Mouse (Mus musculus) heart, postnatal 36 days (tissue): ENCODE data around the gene Tubb3. TPM values are rescaled to one million over a fixed set of nuclear protein-coding genes. Genes with fewer than 3 reads are reported as not detected.
A peak's percentile ranks its signal among the peaks of the same experiment; 100 is the strongest.
"Not testable (repeated sequence)": the region's sequence is repeated elsewhere in the genome, so short reads cannot be mapped to it uniquely, and the experiment has no call there.

Experiments
- DNase-seq, 2 experiments: peaks; one replicate each; pipeline ENCODE4 v3.0.0; 2021 to 2022
- intact Hi-C: fragments of 180-260 bp; cut with DNase I; formaldehyde crosslinking; loops from one replicate; pipeline ENCODE4 v1.15.1; 2025
- total RNA-seq, 2 experiments: library from RNA; stranded (reverse); gene quantifications; 2 replicates each; pipeline ENCODE4 v1.2.3; 2021

Tubb3 gene
- total RNA-seq, 2 experiments from 2014 or later, result 0.72 TPM; not detected in 1

DNA sequence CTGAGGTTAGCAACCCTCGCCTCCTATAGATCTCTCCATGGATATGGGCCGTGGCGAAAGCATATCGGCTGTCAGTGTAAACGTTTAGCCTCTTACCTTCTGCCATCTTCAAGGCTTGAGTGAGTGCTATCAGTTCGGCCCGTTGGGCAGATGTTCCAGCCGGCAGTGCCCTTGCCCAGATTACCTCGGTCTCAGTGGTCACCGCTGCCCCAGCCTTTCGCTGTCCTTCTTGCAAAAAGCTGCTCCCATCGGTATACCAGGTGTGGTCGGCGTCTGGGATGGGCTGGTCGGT is 18.4 kb downstream of the Tubb3 start:
- intact Hi-C loops, DNase-seq: not testable (repeated sequence)

DNA sequence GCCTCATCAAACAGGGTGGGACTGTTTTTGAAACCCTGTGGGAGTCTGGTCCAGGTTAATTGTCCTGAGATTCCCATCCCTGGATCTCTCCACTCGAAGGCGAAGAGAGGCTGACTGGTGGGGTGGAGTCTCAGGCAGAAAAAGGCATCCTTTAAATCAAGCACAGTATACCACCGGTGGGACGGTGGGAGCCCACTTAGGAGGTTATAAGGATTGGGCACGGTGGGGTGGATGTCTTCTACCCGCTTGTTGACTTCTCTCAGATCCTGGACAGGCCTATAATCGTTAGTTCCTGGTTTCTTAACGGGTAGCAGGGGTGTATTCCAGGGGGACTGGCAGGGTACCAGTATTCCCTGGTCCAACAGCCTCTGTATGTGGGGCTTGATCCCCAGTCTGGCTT is 19.7 kb downstream of the Tubb3 start:
- DNase-seq, intact Hi-C loops: not testable (repeated sequence)

DNA sequence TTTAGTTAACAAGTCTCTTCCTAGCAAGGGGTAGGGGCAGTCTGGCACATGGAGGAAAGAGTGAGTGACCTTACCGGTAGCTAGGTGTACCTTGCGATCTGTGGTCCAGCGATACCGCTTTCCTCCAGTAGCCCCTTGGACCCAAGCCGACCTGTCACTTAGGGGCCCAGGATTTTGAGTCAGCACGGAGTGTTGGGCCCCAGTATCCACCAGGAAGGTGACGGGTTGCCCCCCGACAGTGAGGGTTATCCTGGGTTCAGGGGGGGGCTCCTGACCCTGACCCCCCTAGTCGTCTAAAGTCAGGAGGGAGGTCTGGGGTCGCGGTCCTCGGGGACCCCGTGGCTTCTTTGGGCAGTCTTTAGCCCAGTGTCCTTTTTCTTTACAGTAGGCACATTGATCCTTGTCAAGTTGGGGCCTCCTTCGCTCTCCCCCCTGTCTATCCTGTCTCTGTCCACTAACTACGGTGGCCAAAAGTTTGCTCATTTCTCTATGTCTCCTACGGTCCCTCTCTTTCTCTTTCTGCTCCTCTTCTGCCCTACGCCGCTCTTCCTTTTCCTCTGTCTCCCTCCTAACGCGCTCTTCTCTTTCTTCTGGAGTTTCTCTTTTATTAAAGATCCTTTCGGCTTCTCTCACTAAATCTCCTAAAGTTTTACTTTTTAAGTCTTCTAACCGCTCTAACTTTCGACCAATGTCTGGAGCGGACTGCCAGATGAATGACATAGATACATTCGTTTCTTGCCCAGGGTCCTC is 20.6 kb downstream of the Tubb3 start:
- intact Hi-C loops, result no loop called here
- DNase-seq, result no peak

DNA sequence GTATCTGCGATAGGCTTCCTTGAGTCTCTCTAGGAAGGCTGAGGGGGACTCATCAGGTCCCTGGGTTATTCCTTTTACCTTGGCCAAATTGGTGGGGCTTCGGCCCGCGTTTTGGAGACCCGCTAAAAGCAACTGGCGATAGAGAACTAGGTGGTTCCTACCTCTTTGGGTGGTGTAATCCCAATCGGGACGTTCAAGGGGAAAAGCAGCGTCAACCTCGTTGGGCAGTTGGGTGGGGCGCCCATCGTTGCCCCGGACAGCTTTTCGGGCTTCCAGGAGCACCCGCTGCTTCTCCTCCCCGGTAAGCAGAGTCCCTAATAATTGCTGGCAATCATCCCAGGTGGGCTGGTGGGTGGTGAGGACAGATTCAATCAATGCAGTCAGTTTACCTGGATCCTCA is 21.2 kb downstream of the Tubb3 start:
- intact Hi-C loops, result no loop called here
- no peak for DNase-seq

DNA sequence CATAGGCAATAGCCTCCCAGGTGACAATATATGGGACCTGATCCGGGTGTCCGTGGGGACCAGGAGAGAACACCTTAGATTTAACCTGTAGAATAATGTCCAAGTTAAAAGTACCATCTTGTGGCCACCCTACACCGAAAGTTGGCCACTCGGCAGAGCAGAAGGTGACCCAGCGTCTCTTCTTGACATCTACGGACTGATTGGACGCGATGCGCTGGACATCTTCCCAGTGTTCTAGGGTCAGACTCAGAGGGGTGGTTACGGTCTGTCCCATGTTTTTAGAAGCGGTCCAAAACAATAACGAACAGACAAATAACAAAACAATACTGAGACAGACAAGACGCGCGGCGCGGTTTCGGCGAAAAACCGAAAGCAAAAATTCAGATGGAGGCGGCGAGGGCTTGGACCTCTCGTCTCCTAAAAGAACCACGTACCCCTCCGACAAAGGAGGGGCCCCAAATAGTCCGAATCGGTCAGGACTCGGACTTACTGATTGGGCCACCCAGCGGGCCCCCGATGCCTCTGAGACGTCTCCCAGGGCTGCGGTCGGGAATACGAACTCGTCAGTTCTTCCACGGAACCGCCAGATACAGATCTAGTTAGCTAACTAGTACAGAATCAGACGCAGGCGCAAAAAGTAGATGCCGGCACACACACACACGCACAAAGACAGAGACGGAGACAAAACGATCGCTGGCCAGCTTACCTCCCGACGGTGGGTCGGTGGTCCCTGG is 22.2 kb downstream of the Tubb3 start:
- intact Hi-C loops, DNase-seq: not testable (repeated sequence)

DNA sequence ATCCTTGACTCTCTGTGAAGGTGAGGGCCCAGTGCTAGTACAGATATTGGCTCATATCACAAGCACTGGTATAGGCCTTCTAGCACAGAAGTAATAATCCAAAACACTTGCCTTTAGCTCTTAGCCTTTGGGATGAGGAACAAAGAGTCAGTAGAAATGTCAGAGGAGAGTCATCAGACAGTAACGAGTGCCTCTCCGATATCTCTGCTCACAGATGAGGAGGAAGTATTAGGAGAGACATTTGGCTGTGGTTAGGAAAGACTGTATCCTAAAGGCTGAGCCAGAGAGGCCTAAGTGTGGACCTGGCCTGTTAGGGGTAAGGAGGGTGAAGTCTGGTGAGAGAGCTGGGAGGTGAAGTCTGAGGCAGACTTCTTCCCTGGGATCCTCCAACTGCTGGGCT is 30.6 kb downstream of the Tubb3 start:
- no peak for DNase-seq
- intact Hi-C loops, result loop anchor here (2.0 kb wide), 1 partner anchor 35 kb away; the partner anchor contains the start of gene Afg3l1

DNA sequence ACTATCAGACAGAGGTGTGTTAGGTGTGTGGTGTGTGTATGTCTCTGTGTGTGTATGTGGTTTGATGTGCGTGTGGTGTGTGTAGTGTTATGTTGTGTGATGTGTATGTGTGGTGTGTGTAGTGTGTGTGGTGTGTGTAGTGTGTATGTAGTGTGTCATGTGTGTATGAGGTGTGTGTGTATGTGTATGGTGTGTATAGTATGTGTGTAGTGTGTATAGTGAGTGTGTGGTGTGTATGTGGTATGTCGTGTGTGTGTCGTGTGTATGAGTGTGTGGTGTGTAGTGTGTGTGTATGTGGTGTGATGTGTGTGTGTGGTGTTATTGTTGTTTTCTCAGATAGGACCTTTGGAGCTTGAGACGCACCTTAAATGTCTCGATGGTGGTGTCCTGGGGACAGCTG is 31.1 kb downstream of the Tubb3 start:
- no peak for DNase-seq
- intact Hi-C loops, result loop anchor here (2.0 kb wide), 1 partner anchor 34 kb away; the partner anchor contains the start of gene Afg3l1

DNA sequence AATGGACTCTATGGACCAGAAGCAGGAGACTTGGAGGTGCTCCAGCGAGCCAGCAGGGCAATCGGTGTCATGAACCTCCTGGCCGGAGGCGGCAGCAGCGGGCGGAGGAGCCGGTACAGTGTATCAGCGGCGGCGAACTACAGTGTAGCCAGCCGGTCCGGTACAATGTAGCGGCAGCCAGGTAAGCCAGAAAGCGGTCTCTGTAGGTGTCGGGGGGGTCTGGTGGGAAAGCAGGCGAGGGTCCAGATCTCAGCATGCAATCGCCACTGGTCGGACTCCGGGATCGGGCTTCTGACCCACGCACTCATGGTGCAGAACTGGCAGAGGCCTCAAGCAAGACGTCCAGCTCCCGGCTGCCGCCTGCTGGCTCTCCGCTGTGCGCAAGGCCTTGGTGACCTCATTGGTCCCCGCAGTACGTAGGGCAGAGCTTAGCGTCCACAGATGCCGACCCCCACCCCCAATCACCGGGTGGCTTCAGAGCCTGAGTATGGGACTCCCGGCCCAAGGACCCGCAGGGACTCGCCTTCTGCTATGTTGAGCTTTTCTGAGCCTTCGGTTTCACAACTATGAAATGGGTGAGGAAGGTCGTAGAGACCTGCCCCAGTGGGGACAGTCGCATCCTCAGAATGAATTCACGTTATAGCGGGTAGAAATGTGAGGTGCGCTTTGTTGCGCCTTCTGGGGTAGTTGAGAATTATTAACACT is 31.8 kb downstream of the Tubb3 start:
- peak; percentile 96 to 98 for DNase-seq
- intact Hi-C loops, result loop anchor here (2.0 kb wide), 1 partner anchor 34 kb away; the partner anchor contains the start of gene Afg3l1

DNA sequence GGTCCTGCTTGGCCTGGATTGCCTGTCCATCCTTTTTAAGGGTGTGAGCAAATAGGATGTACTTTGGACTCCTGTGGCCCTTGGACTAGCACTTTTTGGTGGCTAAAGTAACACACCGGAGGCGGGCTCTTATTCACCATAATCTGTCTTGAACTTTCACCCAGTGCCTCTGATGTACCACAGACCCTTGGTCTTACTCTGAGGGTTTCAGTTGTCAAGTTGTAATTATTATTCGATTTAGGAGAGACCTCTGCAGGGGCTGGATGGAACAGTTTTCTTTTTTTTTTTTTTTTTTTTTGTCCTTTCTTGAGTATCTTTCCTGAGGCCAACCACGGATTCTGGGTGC is 32.3 kb downstream of the Tubb3 start:
- intact Hi-C loops, result loop anchor here (2.0 kb wide), 1 partner anchor 33 kb away; the partner anchor contains the start of gene Afg3l1

DNA sequence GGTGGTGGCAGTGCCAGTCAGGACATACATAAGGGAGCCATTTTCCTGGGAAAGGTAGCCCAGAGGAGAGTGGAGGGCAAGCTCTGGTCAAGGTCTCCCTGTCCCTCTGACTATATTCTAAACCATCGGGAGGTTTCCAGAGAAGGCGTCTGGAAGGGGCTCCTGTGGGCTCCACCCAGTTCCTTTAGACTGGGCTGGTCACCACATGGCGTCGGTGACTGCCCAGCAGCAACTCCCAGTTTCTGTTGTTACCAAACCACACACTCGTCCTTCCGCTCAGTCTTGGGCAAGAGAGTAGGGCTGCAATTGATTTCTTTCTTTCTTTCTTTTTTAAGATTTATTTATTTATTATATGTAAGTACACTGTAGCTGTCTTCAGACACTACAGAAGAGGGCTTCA is 32.9 kb downstream of the Tubb3 start:
- intact Hi-C loops, result no loop called here
- DNase-seq, result no peak

More for the DNA sequence above, 32.3 kb downstream of the Tubb3 start:
- DNase-seq, result no peak

DNA sequence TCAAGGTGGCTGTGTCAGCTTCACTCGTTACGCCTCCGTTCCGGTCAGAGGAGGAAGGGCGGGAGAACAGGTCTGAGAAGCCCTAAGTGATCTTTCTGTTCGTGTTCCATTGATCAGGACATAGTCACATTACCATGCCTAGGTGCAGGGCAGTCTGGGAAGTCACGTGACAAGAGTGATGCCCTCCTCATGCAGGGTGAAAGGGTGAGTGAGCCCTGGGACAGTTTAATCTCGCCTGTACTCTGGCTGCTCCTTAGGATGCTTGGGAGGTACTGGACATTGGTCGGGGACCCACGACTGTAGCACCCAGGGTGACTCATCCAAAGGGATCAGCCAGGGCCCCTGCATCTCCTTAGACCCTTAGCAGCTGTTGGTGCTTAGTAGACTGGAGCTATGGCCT is 34.8 kb downstream of the Tubb3 start:
- DNase-seq, result no peak
- intact Hi-C loops, result no loop called here

DNA sequence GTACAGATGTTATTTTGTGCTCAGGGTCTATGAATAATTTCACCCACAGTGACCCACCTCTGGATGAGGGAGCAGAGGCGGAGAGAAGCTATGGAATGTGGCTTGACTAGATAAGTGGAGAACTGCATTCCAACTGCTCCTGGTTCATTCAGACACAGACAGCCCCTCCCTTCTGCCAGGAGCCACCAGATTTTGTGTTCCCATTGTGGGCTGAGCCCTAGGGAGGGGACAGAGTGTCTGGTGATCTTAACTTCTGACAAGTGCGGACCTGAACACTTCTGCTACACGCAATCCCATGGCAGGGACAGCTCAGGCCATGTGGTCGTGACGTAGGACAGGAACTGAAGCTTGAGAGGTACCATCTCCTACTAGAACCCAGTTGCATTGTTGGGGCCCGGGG is 35.6 kb downstream of the Tubb3 start:
- no peak for DNase-seq
- intact Hi-C loops, result no loop called here

DNA sequence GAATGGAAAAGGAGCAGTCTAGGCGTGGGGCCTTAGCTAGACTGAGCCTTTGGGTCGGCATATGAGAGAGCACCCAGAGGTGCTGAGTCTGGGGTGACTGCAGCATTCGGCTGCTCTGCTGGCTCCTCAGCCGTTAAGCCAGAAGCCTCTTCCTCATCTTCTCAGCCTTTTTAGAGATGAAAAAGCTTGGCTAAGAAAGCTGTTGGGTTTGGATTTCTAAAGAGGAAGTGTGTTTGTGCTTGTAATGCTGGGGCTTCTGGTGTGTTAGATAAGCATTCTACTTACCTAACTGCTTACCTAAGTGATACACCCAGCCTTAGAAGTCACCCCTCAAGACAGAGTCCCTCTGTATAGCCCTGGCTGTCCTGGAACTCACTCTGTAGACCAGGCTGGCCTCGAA is 39.6 kb downstream of the Tubb3 start:
- intact Hi-C loops, result no loop called here

DNA sequence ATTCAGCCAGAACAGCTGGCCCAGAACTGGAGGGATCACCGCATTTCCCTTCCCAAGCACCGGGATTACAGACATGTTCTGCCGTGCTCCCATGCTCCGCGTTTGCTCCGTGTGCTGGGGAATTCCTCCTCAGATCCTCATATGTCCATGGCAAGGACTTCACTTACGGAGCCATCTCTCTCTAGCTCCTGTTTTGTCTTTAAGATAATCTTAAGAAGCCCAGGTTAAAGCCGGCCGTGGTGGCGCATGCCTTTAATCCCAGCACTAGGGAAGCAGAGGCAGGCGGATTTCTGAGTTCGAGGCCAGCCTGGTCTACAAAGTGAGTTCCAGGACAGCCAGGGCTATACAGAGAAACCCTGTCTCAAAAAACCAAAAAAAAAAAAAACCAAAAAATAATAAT is 40.5 kb downstream of the Tubb3 start:
- intact Hi-C loops, DNase-seq: not testable (repeated sequence)

More for the DNA sequence above, 39.6 kb downstream of the Tubb3 start:
- no peak for DNase-seq

DNA sequence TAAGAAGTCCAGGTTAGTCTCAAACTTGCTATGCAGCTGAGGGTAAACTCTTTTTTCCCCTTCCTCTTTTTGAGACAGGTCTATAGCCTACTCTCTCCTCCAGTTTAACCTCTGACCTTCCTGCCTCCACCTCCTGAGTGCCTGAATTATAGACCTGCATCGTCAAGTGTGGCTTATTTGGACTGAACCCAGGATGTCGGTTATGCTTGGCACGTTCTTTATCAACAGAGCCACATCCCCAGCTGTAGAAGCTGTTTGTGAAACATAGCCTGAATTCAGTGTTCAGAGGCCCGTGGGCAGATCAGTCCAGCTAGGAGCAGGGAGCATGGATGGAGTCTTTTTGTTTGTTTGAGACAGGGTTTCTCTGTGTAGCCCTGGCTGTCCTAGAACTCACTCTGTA is 40.9 kb downstream of the Tubb3 start:
- intact Hi-C loops, result no loop called here
- DNase-seq, result no peak

DNA sequence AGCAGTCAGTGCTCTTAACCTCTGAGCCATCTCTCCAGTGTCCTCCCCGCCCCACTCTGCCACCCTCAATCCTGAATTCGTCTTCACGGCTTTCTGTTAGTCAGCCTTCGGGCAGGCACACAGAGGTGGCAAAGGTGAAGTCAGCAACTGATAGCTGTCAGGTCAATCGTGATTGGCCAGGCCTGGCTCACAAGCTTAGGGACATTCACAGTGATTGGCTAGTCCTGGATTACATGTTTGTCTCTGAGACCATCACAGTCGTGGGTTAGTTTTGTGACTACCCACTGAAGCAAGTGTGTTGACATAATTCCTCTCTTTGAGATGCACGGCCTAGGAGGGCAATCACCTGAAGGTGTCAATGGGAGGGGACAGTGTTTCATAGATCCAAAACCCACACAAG is 42.1 kb downstream of the Tubb3 start:
- no peak for DNase-seq
- intact Hi-C loops, result no loop called here

DNA sequence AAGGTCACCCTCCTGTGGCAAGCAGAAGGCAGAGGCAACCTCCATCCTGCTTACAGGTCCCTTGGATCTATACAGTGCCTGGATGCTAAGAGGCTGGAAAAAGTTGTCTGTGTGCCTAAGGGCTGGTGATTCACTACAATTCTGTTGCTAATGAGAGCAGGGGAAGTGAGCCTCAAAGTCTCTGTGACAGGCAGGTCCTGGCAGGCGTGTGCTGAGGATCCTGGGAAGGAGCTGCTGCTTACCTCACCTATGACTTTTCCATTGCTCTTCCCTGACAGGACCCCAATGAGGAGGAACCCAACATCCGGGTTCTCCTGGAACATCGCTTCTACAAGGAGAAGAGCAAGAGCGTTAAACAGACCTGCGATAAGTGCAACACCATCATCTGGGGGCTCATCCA is 42.7 kb downstream of the Tubb3 start:
- intact Hi-C loops, result no loop called here
- no peak for DNase-seq

DNA sequence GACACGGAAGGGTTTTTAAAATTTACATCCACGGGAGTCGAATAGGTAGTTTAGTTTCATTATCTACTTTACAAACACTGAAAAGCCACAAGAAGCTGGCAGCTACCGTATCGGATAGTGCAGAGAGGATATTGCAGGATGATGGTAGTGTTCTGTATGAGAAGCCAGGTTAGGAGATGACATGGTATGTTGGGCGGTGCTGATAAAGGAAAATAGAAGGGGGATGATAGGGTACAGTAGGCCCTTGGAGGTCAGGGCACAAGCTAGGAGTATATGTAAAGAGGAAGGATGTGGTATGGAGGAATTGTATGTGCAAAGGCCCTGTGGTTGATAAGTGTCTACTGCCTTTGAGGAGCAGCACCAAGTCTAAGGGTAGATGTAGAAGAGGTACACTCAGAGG is 43.3 kb downstream of the Tubb3 start:
- DNase-seq, result no peak
- intact Hi-C loops, result no loop called here

DNA sequence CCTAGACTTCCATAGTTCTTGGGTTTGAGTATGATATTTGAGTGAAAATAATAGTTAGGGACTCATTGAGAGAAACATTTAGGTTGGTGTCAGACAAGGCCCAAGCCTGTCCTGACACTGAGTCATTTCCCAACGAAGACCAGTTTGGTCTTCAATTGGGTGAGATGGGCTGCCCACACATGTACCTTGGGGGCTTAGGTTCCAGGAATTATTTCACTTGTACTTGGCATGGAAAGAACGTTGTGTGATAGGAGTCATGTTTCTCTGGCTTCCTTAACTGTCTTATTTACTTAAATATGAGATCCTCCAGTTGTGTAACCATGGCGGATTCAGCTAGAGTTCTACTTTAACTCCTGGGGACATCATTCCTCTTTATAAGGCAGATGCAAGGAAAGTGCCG is 52.4 kb downstream of the Tubb3 start:
- intact Hi-C loops, result no loop called here
- DNase-seq, result no peak

DNA sequence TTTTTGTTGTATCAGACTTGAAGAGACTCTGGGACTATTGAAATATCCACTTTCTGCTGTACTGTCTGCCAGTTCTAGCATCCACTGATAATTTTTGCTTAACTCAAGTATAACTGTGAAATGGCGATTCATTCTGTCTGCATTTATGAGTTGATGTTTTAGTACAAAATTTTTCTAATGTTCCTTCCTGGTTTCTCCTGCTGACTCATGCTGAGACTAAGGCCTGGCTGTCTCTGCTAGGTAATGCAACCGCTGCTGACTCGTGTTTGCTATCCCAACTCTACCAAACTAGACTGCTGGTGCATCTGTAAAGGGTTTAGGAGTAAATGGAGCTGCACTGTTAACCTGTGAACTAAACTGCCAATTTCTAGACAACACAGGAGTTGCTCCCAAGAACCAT is 56.3 kb downstream of the Tubb3 start:
- intact Hi-C loops, result no loop called here
- no peak for DNase-seq
